Mouse (Mus musculus) liver, postnatal 0 days (tissue): ENCODE measurements around the gene Zbtb32.

ENCODE experiments used
- CTCF ChIP-seq: sonication (generic); IDR thresholded peaks from 2 replicates; pipeline ENCODE4 v1.5.1; 2016; ENCODE audit warnings: antibody characterized with exemption, low read depth
- EP300 ChIP-seq: IDR thresholded peaks from 2 replicates; pipeline ENCODE4 v1.6.1; 2016; ENCODE audit warnings: antibody characterized with exemption, low read depth, mild to moderate bottlenecking

DNA sequence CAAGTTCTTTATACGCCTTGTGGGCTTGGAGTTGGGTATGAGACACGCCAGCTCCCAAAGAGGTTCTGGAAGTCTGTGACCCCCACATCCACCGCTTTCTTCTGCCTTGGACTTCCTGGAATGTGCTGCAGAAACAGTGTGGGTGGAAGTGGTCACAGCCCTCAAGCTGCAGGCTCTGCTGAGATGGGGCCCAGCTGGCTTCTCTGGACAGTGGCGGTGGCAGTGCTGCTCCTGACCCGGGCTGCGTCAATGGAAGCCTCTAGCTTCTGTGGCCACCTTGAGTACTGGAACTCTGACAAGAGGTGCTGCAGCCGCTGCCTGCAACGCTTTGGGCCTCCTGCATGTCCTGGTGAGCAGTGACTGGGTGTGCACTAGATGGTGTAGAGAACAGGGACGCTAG is 32.7 kb downstream of the Zbtb32 start:
- TF ChIP-seq CTCF (no peak), EP300 (no peak)
